Mouse (Mus musculus) heart, postnatal 0 days (tissue): Measurements from ENCODE around the gene Rbp3.

Source experiments
- CTCF ChIP-seq: IDR thresholded peaks from 2 replicates; pipeline ENCODE4 v1.5.1; 2016; ENCODE audit warnings: antibody characterized with exemption, control low read depth, low read depth
- EP300 ChIP-seq: IDR thresholded peaks from 2 replicates; pipeline ENCODE4 v1.6.1; 2016; ENCODE audit warnings: antibody characterized with exemption, low read depth

GRCm38 (mm10) chr14:33958841-33959240, 5.0 kb downstream of the Rbp3 start:
- TF ChIP-seq CTCF (no peak), EP300 (no peak)
